Mouse (Mus musculus) kidney, adult 8-10 months (tissue): ENCODE measurements at regions not wholly inside any gene's neighbourhood (a gene's known extent, or its start where the extent isn't known, plus 50 kb on each side); places are given as distances from the start of the nearest gene placed in this dataset.

Source experiments
- DNase-seq, 2 experiments: peaks; one replicate each; pipeline ENCODE4 v3.0.0; 2022

- DNase-seq = no peak
These were observed 202.4 kb downstream of the Sox4 start for GRCm38 (mm10) chr13:28750949-28751692.

GRCm38 (mm10) chr13:28740158-28740670 is 213.3 kb downstream of the Sox4 start:
- DNase-seq = no peak

GRCm38 (mm10) chr13:28738160-28739100 is 215.1 kb downstream of the Sox4 start:
- DNase-seq = peak; percentile 42 to 75

GRCm38 (mm10) chr13:28732475-28732874 is 221.0 kb downstream of the Sox4 start:
- DNase-seq = no peak

GRCm38 (mm10) chr13:28732036-28732435 is 221.5 kb downstream of the Sox4 start:
- peak; percentile 35 to 53 for DNase-seq

- no peak for DNase-seq
These were observed 223.4 kb downstream of the Sox4 start for GRCm38 (mm10) chr13:28730059-28730580.

- no peak for DNase-seq
These were observed 224.7 kb downstream of the Sox4 start for GRCm38 (mm10) chr13:28728768-28729167.

- peak; percentile 22 to 52 for DNase-seq
These were observed 229.2 kb downstream of the Sox4 start for GRCm38 (mm10) chr13:28724300-28724699.

- DNase-seq = no peak
These were observed 231.4 kb downstream of the Sox4 start for GRCm38 (mm10) chr13:28722074-28722473.

- no peak for DNase-seq
These were observed 231.9 kb downstream of the Sox4 start for GRCm38 (mm10) chr13:28721548-28721981.

- DNase-seq = no peak
These were observed 232.8 kb downstream of the Sox4 start for GRCm38 (mm10) chr13:28720639-28721239.

GRCm38 (mm10) chr13:28720169-28720568 is 233.3 kb downstream of the Sox4 start:
- no peak for DNase-seq

- no peak for DNase-seq
These were observed 234.6 kb downstream of the Sox4 start for GRCm38 (mm10) chr13:28718868-28719265.

GRCm38 (mm10) chr13:28718169-28718867 is 235.2 kb downstream of the Sox4 start:
- peak; percentile 16 to 19 for DNase-seq

- no peak for DNase-seq
These were observed 236.1 kb downstream of the Sox4 start for GRCm38 (mm10) chr13:28717404-28717803.

- no peak for DNase-seq
These were observed 243.5 kb downstream of the Sox4 start for GRCm38 (mm10) chr13:28709966-28710365.

- no peak for DNase-seq
These were observed 252.2 kb downstream of the Sox4 start for GRCm38 (mm10) chr13:28701309-28701708.

GRCm38 (mm10) chr13:28700081-28700480 is 253.4 kb downstream of the Sox4 start:
- no peak for DNase-seq

GRCm38 (mm10) chr13:28699490-28700032 is 254.0 kb downstream of the Sox4 start:
- no peak for DNase-seq

GRCm38 (mm10) chr13:28697796-28698678 is 255.5 kb downstream of the Sox4 start:
- DNase-seq = peak in 1 of 2 experiments; percentile 14

- no peak for DNase-seq
These were observed 260.4 kb downstream of the Sox4 start for GRCm38 (mm10) chr13:28693078-28693477.
